Mouse (Mus musculus): ENCODE results near the gene Arrb1.

Gene Arrb1

GRCm38 (mm10) chr7:99642078-99642477 lies 106.8 kb downstream of the Arrb1 start:
- DNase-seq = no peak

GRCm38 (mm10) chr7:99644701-99645100 lies 109.4 kb downstream of the Arrb1 start:
- DNase-seq = no peak

GRCm38 (mm10) chr7:99648623-99649022 lies 113.4 kb downstream of the Arrb1 start:
- peak; percentile 23 for DNase-seq

DNA sequence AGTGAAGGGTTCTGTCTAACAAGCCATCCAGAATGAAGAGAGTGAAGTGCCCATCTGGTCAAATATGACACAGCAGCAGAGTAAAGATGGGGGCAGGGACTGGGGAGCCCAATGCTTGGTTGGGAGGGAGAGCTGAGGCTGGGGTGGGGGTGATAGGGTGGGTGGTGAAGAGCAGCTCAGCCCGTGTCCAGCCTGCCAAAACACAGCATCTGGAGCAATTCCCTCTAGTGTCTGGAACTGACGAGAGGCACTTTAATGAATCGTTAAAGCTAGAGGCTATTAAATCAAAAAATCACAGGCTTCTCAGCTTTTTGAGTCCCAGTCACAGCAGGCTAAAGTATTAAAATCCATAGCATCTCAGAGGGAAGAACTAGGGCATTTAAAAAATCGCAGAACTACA lies 114.3 kb downstream of the Arrb1 start:
- no peak for DNase-seq

- DNase-seq = no peak
Measured at GRCm38 (mm10) chr7:99654244-99654643, 119.0 kb downstream of the Arrb1 start.
